Mouse (Mus musculus) MEL (cell line): ENCODE measurements around the gene Cdkal1. TPM values are rescaled to one million over a fixed set of nuclear protein-coding genes. Genes with fewer than 3 reads are reported as not detected.

Experiments used
- DNase-seq: peaks from one replicate; pipeline ENCODE4 v3.0.0; 2011; ENCODE audit warnings: low read depth, low spot score
- H3K27ac ChIP-seq: 2 replicates; pipeline ENCODE4 v1.5.1; 2012; ENCODE audit warnings: low read depth, mild to moderate bottlenecking, control low read depth, low read length, moderate library complexity; ENCODE audit not compliant: control insufficient read depth
- H3K27me3 ChIP-seq, 2 experiments: fragments of 150-350 bp in 1 of 2; sonication (generic) in 1 of 2; 2 replicates each; pipeline ENCODE4 v1.6.1; 2012; ENCODE audit warnings: low read length in 2 of 2, mild to moderate bottlenecking in 2 of 2, improper control_type of control experiment in 1 of 2, moderate library complexity in 1 of 2; ENCODE audit not compliant: insufficient read depth in 2 of 2, control insufficient read depth in 1 of 2
- H3K36me3 ChIP-seq, 2 experiments: 2 replicates each; pipeline ENCODE4 v1.6.1; 2012 to 2014; ENCODE audit warnings: low read length in 2 of 2, improper control_type of control experiment in 1 of 2, inconsistent platforms in 1 of 2, mild to moderate bottlenecking in 1 of 2; ENCODE audit not compliant: insufficient read depth in 2 of 2, control insufficient read depth in 1 of 2
- H3K4me1 ChIP-seq, 2 experiments: fragments of 150-350 bp in 1 of 2; sonication (generic) in 1 of 2; 2 replicates each; pipeline ENCODE4 v1.6.1; 2012; ENCODE audit warnings: low read length in 2 of 2, improper control_type of control experiment in 1 of 2, mild to moderate bottlenecking in 1 of 2; ENCODE audit not compliant: insufficient read depth in 2 of 2, control insufficient read depth in 1 of 2
- H3K4me3 ChIP-seq, 2 experiments: fragments of 150-350 bp in 1 of 2; sonication (generic) in 1 of 2; 2 replicates each; pipeline ENCODE4 v1.5.1; 2012; ENCODE audit warnings: low read depth in 2 of 2, low read length in 2 of 2, mild to moderate bottlenecking in 2 of 2, moderate library complexity in 2 of 2, control low read depth in 1 of 2, improper control_type of control experiment in 1 of 2; ENCODE audit not compliant: control insufficient read depth in 1 of 2, insufficient read depth in 1 of 2
- H3K79me2 ChIP-seq: 2 replicates; pipeline ENCODE4 v1.6.1; 2012; ENCODE audit warnings: mild to moderate bottlenecking, low read length, moderate library complexity; ENCODE audit not compliant: control insufficient read depth, poor library complexity, insufficient read depth
- H3K9ac ChIP-seq: 2 replicates; pipeline ENCODE4 v1.6.1; 2012; ENCODE audit warnings: low read depth, mild to moderate bottlenecking, control low read depth, low read length, moderate library complexity; ENCODE audit not compliant: control insufficient read depth, poor library complexity, severe bottlenecking
- H3K9me3 ChIP-seq: fragments of 150-350 bp; sonication (generic); replicated peaks from 2 replicates; pipeline ENCODE4 v1.6.1; 2012; ENCODE audit warnings: mild to moderate bottlenecking, low read length, improper control_type of control experiment, moderate library complexity; ENCODE audit not compliant: insufficient read depth
- CTCF ChIP-seq, 3 experiments: IDR thresholded peaks in 2 of 3; conservative IDR thresholded peaks in 1 of 3; 2 replicates each; pipeline ENCODE4 v1.5.1; 2011 to 2012; ENCODE audit warnings: low read length in 3 of 3, low read depth in 2 of 3, mild to moderate bottlenecking in 2 of 3, improper control_type of control experiment in 1 of 3, inconsistent platforms in 1 of 3, mixed read lengths in 1 of 3, moderate library complexity in 1 of 3; ENCODE audit not compliant: control insufficient read depth in 1 of 3, insufficient read depth in 1 of 3, poor library complexity in 1 of 3, severe bottlenecking in 1 of 3
- E2F4 ChIP-seq: IDR thresholded peaks from 2 replicates; pipeline ENCODE4 v1.6.1; 2011; ENCODE audit warnings: low read depth, low read length, improper control_type of control experiment, borderline replicate concordance
- HCFC1 ChIP-seq: IDR thresholded peaks from 2 replicates; pipeline ENCODE4 v1.6.1; 2012; ENCODE audit warnings: low read depth, mild to moderate bottlenecking, inconsistent platforms, low read length, improper control_type of control experiment, moderate library complexity
- MAZ ChIP-seq: IDR thresholded peaks from 2 replicates; pipeline ENCODE4 v1.6.1; 2012; ENCODE audit warnings: low read depth, mild to moderate bottlenecking, inconsistent platforms, low read length, improper control_type of control experiment
- MXI1 ChIP-seq: IDR thresholded peaks from 2 replicates; pipeline ENCODE4 v1.6.1; 2011; ENCODE audit warnings: mild to moderate bottlenecking, low read depth, low read length, improper control_type of control experiment
- NELFE ChIP-seq: IDR thresholded peaks from 2 replicates; pipeline ENCODE4 v1.6.1; 2011; ENCODE audit warnings: low read depth, low read length, improper control_type of control experiment
- NRF1 ChIP-seq: IDR thresholded peaks from 2 replicates; pipeline ENCODE4 v1.6.1; 2014; ENCODE audit warnings: low read depth, mild to moderate bottlenecking, inconsistent platforms, low read length, improper control_type of control experiment, moderate library complexity; ENCODE audit not compliant: poor library complexity, insufficient read depth, severe bottlenecking
- POLR2A ChIP-seq, 2 experiments: IDR thresholded peaks; 2 replicates each; pipeline ENCODE4 v1.6.1; 2011 to 2012; ENCODE audit warnings: low read length in 2 of 2, mild to moderate bottlenecking in 2 of 2, control low read depth in 1 of 2, improper control_type of control experiment in 1 of 2, low read depth in 1 of 2, moderate library complexity in 1 of 2; ENCODE audit not compliant: control insufficient read depth in 1 of 2, insufficient read depth in 1 of 2, poor library complexity in 1 of 2
- POLR2AphosphoS2 ChIP-seq: IDR thresholded peaks from 2 replicates; pipeline ENCODE4 v1.6.1; 2011; ENCODE audit warnings: low read length, improper control_type of control experiment
- POLR2AphosphoS5 ChIP-seq: IDR thresholded peaks from 2 replicates; pipeline ENCODE4 v1.6.1; 2012; ENCODE audit warnings: low read depth, borderline replicate concordance, mild to moderate bottlenecking, inconsistent platforms, low read length, moderate library complexity, mixed read lengths
- RAD21 ChIP-seq: IDR thresholded peaks from 2 replicates; pipeline ENCODE4 v1.6.1; 2011; ENCODE audit warnings: mild to moderate bottlenecking, low read depth, low read length, improper control_type of control experiment
- SIN3A ChIP-seq: IDR thresholded peaks from 2 replicates; pipeline ENCODE4 v1.6.1; 2012; ENCODE audit warnings: low read length, improper control_type of control experiment, inconsistent platforms
- TBP ChIP-seq: IDR thresholded peaks from 2 replicates; pipeline ENCODE4 v1.8.0; 2011; ENCODE audit warnings: low read depth, low read length, improper control_type of control experiment
- UBTF ChIP-seq: IDR thresholded peaks from 2 replicates; pipeline ENCODE4 v1.6.1; 2012; ENCODE audit warnings: low read depth, mild to moderate bottlenecking, inconsistent platforms, low read length, improper control_type of control experiment, moderate library complexity, borderline replicate concordance; ENCODE audit not compliant: insufficient read depth
- USF2 ChIP-seq, 2 experiments: IDR thresholded peaks; 2 replicates each; pipeline ENCODE4 v1.6.1; 2011 to 2012; ENCODE audit warnings: improper control_type of control experiment in 2 of 2, low read length in 2 of 2, borderline replicate concordance in 1 of 2, inconsistent platforms in 1 of 2, low read depth in 1 of 2, mild to moderate bottlenecking in 1 of 2; ENCODE audit not compliant: insufficient read depth in 1 of 2
- ZC3H11A ChIP-seq: IDR thresholded peaks from 2 replicates; pipeline ENCODE4 v1.6.1; 2012; ENCODE audit warnings: low read depth, mild to moderate bottlenecking, inconsistent platforms, low read length, improper control_type of control experiment
- ZMIZ1 ChIP-seq: IDR thresholded peaks from 2 replicates; pipeline ENCODE4 v1.6.1; 2012; ENCODE audit warnings: low read depth, mild to moderate bottlenecking, inconsistent platforms, low read length, improper control_type of control experiment, moderate library complexity
- polyA plus RNA-seq, 2 experiments: library from polyadenylated mRNA; stranded (reverse) in 1 of 2; unstranded in 1 of 2; fragments of >175 nt in 1 of 2; fragments of >200 nt in 1 of 2; gene quantifications; 2 replicates each; pipeline versions ENCODE4 v1.2.1 to v1.2.4; 2012; ENCODE audit warnings: low replicate concordance in 2 of 2, low read depth in 1 of 2; ENCODE audit not compliant: insufficient read length in 2 of 2, insufficient read depth in 1 of 2, missing spikeins in 1 of 2
- total RNA-seq: library from RNA; depleted of rRNA; stranded (reverse); fragments of 300-350 nt; gene quantifications from 2 replicates; pipeline ENCODE4 v1.2.3, GENCODE M21; 2012

The Cdkal1 gene
- total and polyA plus RNA-seq, 3 experiments: 10.6 to 11.0 TPM; not detected in 1

DNA sequence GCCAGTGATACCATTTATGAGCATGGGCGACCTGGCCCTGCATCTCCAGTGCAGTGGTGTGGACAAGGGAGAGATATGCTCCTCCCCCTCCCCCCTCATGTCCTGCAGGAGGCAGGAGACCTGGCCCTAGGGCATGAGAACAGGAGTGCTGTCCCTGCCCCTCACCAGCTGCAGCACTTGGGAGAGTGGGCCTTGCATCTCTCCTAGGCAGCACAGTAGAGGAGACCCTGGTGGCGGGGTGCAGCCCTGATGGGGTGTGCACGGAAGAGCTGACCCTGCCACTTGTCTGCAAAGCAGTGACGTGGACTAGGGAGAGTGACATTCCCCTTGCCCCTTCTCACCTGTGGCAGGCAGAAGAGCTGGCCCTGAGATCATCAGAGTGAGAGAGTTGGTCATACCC is 593.3 kb downstream of the Cdkal1 start:
- Histone ChIP-seq H3K4me3 (no peak overlapping the region), H3K9ac (no peak overlapping the region), H3K27ac (no peak overlapping the region), H3K79me2 (no peaks in the 10 kb centered on the region), H3K4me1 (no peaks in the 10 kb centered on the region), H3K36me3 (no peaks in the 10 kb centered on the region), H3K27me3 (no peaks in the 10 kb centered on the region), H3K9me3 (no peaks in the 10 kb centered on the region)
- DNase-seq: no peak
- TF ChIP-seq POLR2A (IDR thresholded peaks at IDR 0.05; ENCODE audit: control insufficient read depth in 1 of 2, insufficient read depth in 1 of 2, low read depth in 1 of 2, low read length in 2 of 2, poor library complexity in 1 of 2) (no peak), POLR2AphosphoS2 (no peak), TBP (no peak)
- TF ChIP-seq, all 39 proteins: peak for 0

GRCm38 (mm10) chr13:29248535-29248934 is 606.9 kb downstream of the Cdkal1 start:
- no peak overlapping the region for H3K9ac ChIP-seq

GRCm38 (mm10) chr13:29247800-29248199 is 607.7 kb downstream of the Cdkal1 start:
- H3K9ac ChIP-seq: no peak overlapping the region
- H3K27me3 ChIP-seq: no peaks in the 10 kb centered on the region
- no peaks in the 10 kb centered on the region for H3K4me1 ChIP-seq
- TF ChIP-seq MXI1: no peak
- no peak for TF ChIP-seq ZC3H11A
- TF ChIP-seq ZMIZ1: no peak
- no peaks in the 10 kb centered on the region for H3K79me2 ChIP-seq
- no peaks in the 10 kb centered on the region for H3K9me3 ChIP-seq
- H3K36me3 ChIP-seq: no peaks in the 10 kb centered on the region
- no peak overlapping the region for H3K27ac ChIP-seq
- DNase-seq: no peak
- H3K4me3 ChIP-seq: no peak overlapping the region

More at GRCm38 (mm10) chr13:29248535-29248934, 606.9 kb downstream of the Cdkal1 start:
- Histone ChIP-seq H3K4me1 (no peaks in the 10 kb centered on the region), H3K27ac (no peak overlapping the region), H3K79me2 (no peaks in the 10 kb centered on the region), H3K36me3 (no peaks in the 10 kb centered on the region), H3K4me3 (no peak overlapping the region), H3K9me3 (no peaks in the 10 kb centered on the region), H3K27me3 (no peaks in the 10 kb centered on the region)
- no peak for DNase-seq
- TF ChIP-seq HCFC1 (no peak), SIN3A (no peak), UBTF (no peak), MAZ (no peak), NRF1 (no peak), USF2 (IDR thresholded peaks at IDR 0.05; ENCODE audit: borderline replicate concordance in 1 of 2, insufficient read depth in 1 of 2, low read depth in 1 of 2, low read length in 2 of 2) (no peak), POLR2AphosphoS5 (no peak), NELFE (no peak), RAD21 (no peak), CTCF (IDR thresholded peaks at IDR 0.05 in 2 of 3, conservative IDR thresholded peaks at IDR 0.05 in 1 of 3; ENCODE audit: control insufficient read depth in 1 of 3, insufficient read depth in 1 of 3, low read depth in 2 of 3, low read length in 3 of 3, poor library complexity in 1 of 3, severe bottlenecking in 1 of 3) (no peak), E2F4 (no peak)
